Mouse (Mus musculus) monocyte, adult 59 days (primary cell): ENCODE results near the gene Sesn2. TPM values are rescaled to one million over a fixed set of nuclear protein-coding genes. Genes with fewer than 3 reads are reported as not detected.

ENCODE experiments used
- total RNA-seq, 2 experiments: library from RNA; stranded (reverse); gene quantifications; one replicate each; pipeline ENCODE4 v1.2.4; 2023

The Sesn2 gene
- total RNA-seq: 10 to 100 TPM; 23.1 to 25.2 TPM

GRCm38 (mm10) chr4:132510352-132510798 lies at the start of gene Sesn2:
Gene Sesn2 (minus strand): TSS chr4:132510501.

GRCm38 (mm10) chr4:132535406-132536121 lies 25.3 kb upstream of the Sesn2 start, which contains the start of gene Dnajc8:
Gene Dnajc8 (plus strand): TSS chr4:132535550.

GRCm38 (mm10) chr4:132532981-132533916 lies 22.9 kb upstream of the Sesn2 start, which contains the start of gene Atpif1:
Gene Atpif1 (minus strand): TSS chr4:132533659.

GRCm38 (mm10) chr4:132463430-132464254 lies 46.7 kb downstream of the Sesn2 start, which contains the start of gene Med18:
Gene Med18 (minus strand): TSS chr4:132463921.

Other genes starting within 250 kb of the Sesn2 start
- 10 to 100 TPM; 28.9 TPM for gene Gmeb1, start 248.9 kb downstream of the Sesn2 start, total RNA-seq
- 10 to 100 TPM; 26.9 to 28.2 TPM for gene Taf12, start 236.1 kb downstream of the Sesn2 start, total RNA-seq
- 1 to 10 TPM in 1 of 2 experiments, not detected in 1; 1.2 TPM for gene Rab42, start 207.1 kb downstream of the Sesn2 start, total RNA-seq
- gene Trnau1ap, start 181.0 kb downstream of the Sesn2 start, total RNA-seq: 10 to 100 TPM; 35.1 to 35.6 TPM
- gene Rcc1, start 156.9 kb downstream of the Sesn2 start, total RNA-seq: 10 to 100 TPM; 25.6 to 26.3 TPM
- 10 to 100 TPM; 31.4 to 34.2 TPM for gene Phactr4, start 88.0 kb downstream of the Sesn2 start, total RNA-seq
- gene Med18, start 46.6 kb downstream of the Sesn2 start, total RNA-seq: 1 to 10 TPM; 6.5 to 6.8 TPM
- gene Atpif1, start 23.2 kb upstream of the Sesn2 start, total RNA-seq: 100 to 1,000 TPM; 109 to 112 TPM
- 100 to 1,000 TPM in 1 of 2 experiments, 10 to 100 TPM in 1; 73.4 to 104 TPM for gene Dnajc8, start 25.0 kb upstream of the Sesn2 start, total RNA-seq
- 10 to 100 TPM; 52.8 to 55.1 TPM for gene Ptafr, start 53.6 kb upstream of the Sesn2 start, total RNA-seq
- gene Eya3, start 128.5 kb upstream of the Sesn2 start, total RNA-seq: 10 to 100 TPM; 32.9 to 39.3 TPM
- gene Xkr8, start 222.0 kb upstream of the Sesn2 start, total RNA-seq: 1 to 10 TPM; 3.6 to 5.0 TPM
- 10 to 100 TPM; 48.7 to 50.5 TPM for gene Smpdl3b, start 246.8 kb upstream of the Sesn2 start, total RNA-seq